9 mouse cellular contexts compared by ENCODE assay signal in genomic region chr12:39493578-39494218, GRCm38 (mm10).
DNase-seq lines count a peak whose midpoint lies in the region; TF ChIP-seq lines count a peak whose summit lies in the region.
"Had no signal": no experiment of that assay in that cellular context is flagged by ENCODE, and none has a peak within 500 bp of the region (broad histone marks: within the 10 kb centered on the region; RNA-seq: fewer than 3 reads in every experiment).

No protein-coding gene starts in this region.

- peak; percentile 84 for TF ChIP-seq CTCF in layer of hippocampus, adult 2 months (conservative IDR thresholded peaks at IDR 0.05)

- peak; percentile 35 for DNase-seq in adrenal gland, postnatal 10 days
- DNase-seq in adrenal gland, adult 8-10 months, result no peak
- DNase-seq in layer of hippocampus, adult 11-12 months (ENCODE audit: low spot score), result peak; percentile 36
- DNase-seq in layer of hippocampus, adult 8-10 months (ENCODE audit: low spot score in 2 of 2), result no peak
- peak; percentile 59 for DNase-seq in cerebellum, adult 11 months
- DNase-seq in layer of hippocampus, adult 2 months (ENCODE audit: low spot score in 2 of 2), result peak; percentile 28 to 55
- no peak for DNase-seq in ovary, postnatal 14 days (ENCODE audit: low spot score)
- no peak for DNase-seq in thymus, postnatal 4 days

- no peak overlapping the region for H3K4me3 ChIP-seq in layer of hippocampus, adult 2 months
- H3K4me3 ChIP-seq: hindbrain, embryonic 15.5 days had no signal

- no peak overlapping the region for H3K27ac ChIP-seq in layer of hippocampus, adult 2 months
- H3K27ac ChIP-seq: hindbrain, embryonic 15.5 days had no signal

Comparison
In these comparisons a context has a peak if more than half of its experiments do, and no peak if none do; other contexts are left out.
1. DNase-seq: peak in adrenal gland, postnatal 10 days (single experiment), layer of hippocampus, adult 11-12 months (single experiment), cerebellum, adult 11 months (single experiment) and layer of hippocampus, adult 2 months (2 of 2); none in adrenal gland, adult 8-10 months (single experiment), layer of hippocampus, adult 8-10 months (0 of 2), ovary, postnatal 14 days (single experiment) and thymus, postnatal 4 days (single experiment).